Mouse (Mus musculus): ENCODE data around the gene Dlst. TPM values are rescaled to one million over a fixed set of nuclear protein-coding genes. Genes with fewer than 3 reads are reported as not detected.
"Not testable (repeated sequence)": the region's sequence is repeated elsewhere in the genome, so short reads cannot be mapped to it uniquely, and the experiment has no call there.

Gene Dlst
- total RNA-seq, 2 experiments from 2014 or later = 681 to 829 TPM

DNA sequence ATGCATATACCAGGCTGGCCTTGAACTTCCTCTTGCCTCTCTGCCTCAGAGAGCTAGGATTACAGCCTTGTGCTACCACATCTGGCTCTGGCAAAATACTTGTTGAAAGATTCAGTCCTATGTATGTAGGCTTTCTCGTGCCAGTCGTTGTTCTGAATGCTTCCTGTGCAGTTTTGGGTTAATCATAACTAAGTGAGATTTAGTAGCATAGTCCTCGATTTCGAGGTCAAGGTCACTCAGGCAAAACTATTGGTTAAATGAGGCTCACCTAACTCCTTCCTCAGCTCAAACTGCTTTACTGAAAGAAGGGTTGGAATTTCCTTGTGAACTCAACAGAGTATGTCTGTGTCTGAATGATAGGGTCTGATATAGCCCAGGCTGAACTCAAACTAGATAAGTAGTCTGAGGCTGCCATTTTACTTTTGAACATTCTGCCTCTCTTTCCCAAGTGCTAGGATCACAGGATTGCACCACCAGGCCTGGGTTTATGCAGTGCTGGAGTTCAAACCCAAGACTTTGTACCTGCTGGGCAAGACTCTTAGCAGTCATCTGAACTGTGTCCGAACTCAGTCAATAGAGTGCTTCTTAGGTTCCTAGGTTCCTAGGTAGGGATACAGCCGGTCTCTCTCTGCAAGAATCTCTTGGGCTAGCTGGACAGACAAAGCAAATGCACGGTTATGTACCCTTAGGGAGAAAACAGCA, 2.1 kb downstream of the Dlst start:
- DNase-seq = no peak
- intact Hi-C loops (cut with DNase I) = loop anchor here (5.0 kb wide), 1 partner anchor 115 kb away; the partner anchor contains the start of gene Ylpm1

DNA sequence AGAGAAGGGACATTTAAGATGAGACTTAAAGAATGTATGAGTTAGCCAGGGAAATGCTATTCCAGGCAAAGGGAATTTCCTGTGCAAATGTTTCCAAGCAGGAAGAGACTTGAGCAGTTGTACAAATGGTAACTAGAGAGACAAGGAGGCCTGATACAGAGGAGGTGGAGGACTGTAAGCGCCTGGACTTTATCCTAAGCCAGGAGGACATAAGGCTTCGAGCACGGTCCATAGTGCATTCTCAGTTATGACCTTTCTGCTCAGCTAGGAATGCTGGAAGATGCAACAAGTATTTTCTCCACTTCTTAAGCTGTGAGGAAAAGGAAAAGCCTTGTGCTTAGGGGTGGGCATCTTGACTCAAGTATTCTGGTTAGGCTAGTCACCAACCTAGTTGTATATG, 2.7 kb downstream of the Dlst start:
- intact Hi-C loops (cut with DNase I) = loop anchor here (5.0 kb wide), 1 partner anchor 116 kb away; the partner anchor contains the start of gene Ylpm1
- no peak for DNase-seq

DNA sequence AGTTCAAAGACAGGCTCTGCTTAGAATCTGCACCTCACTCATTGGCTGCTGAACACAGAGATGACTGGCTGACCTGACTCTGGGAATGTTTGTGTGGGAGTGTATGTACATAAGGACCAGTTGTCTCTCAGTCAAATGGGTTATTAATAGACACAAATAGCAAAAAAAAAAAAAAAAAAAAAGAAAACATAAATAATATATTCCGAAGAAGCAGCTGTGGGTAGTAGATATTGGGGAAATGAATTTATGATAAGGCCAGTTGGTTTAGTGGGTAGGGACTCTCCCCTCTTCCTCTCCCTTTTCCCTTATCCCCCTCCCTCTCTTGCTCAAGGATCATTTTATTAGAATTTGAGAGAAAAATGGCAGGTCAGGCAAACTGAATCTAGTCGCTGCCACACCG, 3.3 kb downstream of the Dlst start:
- DNase-seq = no peak
- intact Hi-C loops (cut with DNase I) = loop anchor here (5.0 kb wide), 1 partner anchor 117 kb away; the partner anchor contains the start of gene Ylpm1

DNA sequence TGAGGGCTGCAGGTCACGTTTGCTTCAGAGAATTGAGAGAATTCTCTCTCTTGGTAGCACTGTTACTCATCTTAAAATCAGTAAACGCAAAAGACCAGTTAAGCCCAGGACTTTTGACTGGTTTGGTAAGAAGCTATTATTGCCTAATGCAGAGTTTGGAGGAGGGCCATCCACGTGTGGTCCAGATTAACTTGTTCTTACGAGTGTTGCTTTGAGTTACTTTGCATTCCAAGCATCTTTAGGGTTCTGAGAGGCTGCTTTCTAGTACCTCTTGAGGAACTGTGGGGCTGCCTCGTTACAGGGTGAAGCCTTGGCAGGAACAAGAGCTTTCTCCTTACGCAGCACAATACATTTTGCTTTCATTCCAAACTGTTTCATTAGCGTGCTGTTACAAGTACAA, 5.0 kb downstream of the Dlst start:
- intact Hi-C loops (cut with DNase I) = no loop called here
- no peak for DNase-seq

DNA sequence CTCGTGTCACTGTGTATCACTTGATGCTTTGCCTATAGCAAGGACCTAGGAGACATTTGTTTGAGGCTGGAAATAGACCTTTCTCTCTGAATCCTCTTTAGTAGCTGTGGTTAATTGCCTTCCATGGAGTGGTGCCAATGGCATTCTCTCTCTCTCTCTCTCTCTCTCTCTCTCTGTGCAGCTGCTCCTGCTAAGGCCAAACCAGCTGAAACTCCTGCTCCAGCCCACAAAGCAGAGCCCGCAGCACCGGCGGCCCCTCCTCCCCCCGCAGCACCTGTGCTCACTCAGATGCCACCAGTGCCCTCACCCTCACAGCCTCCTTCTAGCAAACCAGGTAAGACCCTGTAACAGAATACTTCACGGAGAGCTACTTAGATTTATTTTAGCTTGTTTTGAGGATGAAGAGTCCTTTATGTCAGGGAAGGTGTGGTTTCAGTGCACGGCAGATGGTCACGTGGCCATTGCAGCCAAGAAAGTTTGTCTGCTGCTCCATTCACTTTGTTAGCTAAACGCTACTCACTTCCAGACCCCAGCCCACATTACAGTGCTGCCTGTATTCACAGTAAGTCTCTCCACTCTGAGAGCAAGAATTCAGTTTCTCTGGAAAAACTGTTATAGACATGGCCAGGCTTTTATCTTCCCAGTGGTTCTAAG, 11.3 kb downstream of the Dlst start:
- intact Hi-C loops (cut with DNase I) = no loop called here

DNA sequence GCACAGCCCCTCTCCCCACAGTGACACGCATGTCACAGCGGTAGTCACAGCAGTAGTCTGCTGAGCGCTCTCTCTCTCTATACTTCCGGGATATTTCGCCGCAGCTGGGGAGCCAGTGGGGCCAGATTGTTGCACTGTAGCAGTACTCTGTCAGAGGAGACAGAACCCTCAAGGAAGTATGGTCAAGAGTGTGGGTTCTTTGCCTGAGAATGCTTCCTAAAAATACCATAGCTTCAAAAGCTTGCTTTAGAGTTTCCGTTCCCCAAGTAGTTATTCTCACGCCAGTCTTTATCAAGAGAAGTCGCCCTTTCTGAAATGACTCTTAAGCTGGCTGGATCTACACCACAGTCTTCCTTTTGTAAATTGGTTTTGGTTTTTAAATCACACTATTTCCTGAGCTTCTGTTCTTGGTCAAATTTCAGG, 12.5 kb downstream of the Dlst start:
- intact Hi-C loops (cut with DNase I) = no loop called here
- DNase-seq = no peak

More for the DNA sequence above, 11.3 kb downstream of the Dlst start:
- DNase-seq = no peak

DNA sequence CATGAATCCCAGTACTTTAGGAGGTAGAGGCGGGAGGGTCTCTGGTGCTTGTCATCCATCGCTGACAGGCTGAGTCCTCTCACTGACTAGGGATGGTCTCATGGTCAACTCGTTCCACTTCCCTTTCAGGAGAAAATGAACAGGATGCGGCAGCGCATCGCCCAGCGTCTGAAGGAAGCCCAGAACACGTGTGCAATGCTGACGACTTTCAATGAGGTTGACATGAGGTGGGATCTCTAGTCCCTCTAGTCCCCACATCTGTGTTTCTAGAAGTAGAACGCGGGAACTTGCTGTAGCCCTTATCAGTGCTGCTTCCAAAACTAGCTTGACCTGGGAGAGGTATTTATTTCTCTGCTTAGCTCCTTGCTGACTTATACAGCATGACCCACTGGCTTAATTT, 13.0 kb downstream of the Dlst start:
- no peak for DNase-seq
- intact Hi-C loops (cut with DNase I) = no loop called here

DNA sequence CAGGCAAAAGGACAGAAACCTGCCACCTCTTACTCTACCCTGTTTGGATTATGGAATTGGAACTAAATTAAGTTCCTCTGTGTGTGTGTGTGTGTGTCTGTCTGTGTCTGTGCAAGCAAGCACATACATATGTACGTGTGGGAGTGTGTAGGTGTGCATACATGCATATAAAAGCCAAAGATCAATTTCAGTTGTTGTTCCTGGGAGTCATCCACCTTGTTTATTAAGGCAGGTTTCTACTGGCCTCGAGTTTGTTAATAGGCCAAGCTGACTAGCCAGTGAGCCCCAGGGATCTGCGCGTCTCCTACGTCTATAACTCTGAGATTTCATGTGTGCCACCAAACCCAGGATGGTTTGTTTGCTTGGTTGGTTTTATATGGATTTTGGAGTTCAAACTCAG, 14.1 kb downstream of the Dlst start:
- intact Hi-C loops (cut with DNase I) = no loop called here
- DNase-seq = no peak

DNA sequence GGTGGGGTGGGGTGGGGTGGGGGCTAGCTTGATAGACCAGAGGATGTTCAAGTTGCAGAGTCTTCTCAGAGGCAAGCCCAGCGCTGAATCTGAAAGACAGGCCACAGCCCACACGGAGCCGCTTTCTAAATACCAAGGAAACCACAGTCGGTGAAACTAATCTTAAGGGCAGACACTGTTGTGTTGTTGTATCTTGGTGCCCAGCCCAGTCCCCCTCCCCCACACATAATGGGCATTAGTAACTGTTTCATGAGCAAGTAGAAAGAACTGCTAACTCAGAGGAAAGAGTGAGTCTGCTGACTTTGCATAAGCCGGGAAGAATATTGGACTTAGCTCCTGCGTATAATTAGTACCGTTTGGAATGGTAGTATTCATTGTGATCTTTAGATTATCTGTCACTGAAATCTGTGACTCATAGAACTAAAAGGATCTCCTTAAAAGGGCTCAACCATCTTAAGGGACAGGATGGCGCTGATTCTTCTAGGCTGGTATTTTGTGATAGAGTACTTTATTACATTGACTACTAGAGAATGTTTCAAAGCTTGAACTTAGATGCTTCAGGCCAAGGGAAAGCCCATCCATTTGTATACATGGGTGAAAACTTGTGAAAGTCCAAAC, 16.5 kb downstream of the Dlst start:
- no peak for DNase-seq
- intact Hi-C loops (cut with DNase I) = no loop called here

DNA sequence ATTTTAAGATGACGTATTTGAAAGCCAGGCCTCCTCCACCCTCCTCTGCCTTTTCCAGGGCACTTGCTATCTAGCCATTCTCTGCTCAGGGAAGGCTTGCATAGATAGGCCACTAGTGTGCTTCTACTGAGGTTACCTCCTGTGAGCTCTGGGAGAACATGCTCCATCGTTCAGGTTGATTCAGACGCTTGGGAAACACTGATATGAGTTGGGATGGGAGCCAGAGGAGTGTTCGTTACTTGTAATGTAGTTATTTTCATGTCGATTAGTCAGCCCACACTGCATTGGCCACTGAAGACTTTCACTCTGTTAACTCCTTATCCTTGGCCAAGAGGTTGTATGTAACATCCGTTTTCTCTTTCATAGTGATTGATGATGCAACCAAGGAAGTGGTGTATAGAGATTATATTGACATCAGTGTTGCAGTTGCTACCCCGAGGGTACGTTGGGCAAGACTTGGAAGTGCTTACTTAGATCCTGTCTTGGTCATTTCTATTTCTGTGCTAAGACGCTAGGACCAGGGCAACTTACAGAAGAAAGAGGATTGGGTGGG, 18.9 kb downstream of the Dlst start:
- intact Hi-C loops (cut with DNase I) = no loop called here
- no peak for DNase-seq

DNA sequence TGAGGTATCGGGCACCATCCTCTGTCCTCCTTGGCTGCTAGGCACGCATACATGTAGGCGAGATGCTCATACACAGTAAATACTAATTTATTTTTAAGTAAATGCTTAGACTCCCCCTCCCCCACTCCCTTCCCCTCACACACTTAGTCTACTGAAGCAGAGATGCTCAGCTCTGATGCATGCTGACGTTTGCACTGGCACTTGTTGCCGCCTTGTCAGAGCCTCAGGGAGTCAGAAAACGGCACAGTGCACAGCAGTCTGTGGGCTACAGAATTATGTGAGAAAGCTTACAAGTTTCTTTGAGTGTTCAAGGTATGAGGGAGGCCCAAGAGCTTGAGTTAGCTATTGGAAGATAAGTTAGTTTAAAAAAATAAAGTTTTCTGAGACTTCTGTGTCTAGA, 20.7 kb downstream of the Dlst start:
- intact Hi-C loops (cut with DNase I) = no loop called here
- no peak for DNase-seq

DNA sequence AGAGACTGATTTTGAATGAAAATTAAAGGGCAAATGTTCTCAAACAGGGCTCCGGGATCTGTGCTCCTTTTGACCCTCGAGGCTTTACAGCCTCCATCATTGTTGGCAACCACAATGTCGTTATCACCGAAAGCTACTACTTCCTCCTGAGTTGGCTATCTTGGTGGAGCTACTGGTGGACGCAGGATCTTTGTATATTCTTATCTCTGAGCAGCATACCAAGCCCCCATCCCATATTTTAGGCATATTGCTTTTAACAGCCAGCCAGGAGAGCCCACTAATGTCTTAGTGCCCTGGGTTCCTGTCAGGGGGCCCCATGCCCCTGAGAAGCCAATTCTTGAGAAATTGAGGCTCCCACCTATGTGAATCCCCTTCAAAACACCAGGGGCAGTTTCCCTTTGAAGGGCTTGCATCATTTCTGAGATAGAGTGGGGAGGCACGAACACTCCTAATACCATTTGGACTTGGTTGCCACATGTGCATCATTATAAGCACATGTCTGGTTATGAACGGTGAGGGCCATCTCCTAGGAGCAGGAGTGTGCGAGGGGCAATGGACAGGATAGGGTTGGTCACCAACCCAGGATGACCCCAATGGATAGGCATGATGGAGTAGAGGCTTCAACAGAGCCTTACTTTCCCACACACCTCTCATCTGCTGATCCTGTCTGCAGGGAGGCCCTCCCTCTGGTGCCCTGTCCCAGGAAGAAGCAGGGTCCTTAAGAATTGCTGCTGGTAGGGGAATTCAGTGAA, 23.6 kb downstream of the Dlst start:
- intact Hi-C loops (cut with DNase I) = no loop called here

DNA sequence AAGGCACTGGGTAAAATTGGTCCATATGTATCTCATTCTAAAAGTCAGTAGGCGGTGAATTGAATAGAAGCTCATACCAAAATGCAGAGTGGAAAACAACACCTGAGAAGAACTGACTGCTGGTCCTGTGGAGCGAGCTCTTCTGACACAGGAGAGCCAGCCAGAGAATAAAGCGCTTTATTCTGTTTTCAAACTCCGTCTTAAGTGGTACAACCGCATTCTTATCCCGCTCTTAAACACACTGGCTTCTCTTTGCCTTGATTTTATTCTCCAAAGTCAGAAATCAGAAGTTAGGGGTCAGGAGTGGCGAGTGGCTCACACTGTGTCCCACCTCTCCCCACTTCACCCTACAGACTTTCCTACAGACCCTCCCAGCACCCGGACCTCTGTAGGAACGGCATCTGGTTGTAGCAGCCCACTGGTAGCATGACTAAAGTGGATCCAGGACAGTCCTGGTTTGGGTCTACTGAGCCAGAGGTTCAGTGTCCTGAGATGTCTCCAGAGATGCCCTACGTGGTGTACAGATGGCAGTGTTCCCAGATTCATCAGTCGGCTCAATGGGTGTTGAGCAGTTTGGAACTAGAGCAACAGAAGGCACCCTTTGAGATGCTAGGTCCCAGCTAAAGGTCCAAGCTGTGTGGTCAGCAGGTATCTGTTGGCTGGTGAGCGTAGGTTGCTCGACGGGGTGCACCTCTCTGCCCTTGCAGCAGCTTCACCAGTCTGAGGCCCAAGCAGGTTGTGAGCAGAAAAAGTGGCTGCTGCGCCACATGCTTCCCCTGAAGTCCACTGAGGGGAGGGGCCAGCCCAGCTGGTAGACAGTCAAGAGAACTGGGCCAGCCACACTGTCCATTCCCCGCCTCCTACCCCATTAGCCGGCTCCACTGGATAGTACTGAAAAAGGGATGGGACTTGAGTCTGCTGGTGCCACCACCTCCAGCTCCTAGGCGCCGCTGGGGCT, 25.2 kb downstream of the Dlst start:
- intact Hi-C loops (cut with DNase I) = no loop called here
- no peak for DNase-seq

More for the DNA sequence above, 23.6 kb downstream of the Dlst start:
- DNase-seq = no peak

DNA sequence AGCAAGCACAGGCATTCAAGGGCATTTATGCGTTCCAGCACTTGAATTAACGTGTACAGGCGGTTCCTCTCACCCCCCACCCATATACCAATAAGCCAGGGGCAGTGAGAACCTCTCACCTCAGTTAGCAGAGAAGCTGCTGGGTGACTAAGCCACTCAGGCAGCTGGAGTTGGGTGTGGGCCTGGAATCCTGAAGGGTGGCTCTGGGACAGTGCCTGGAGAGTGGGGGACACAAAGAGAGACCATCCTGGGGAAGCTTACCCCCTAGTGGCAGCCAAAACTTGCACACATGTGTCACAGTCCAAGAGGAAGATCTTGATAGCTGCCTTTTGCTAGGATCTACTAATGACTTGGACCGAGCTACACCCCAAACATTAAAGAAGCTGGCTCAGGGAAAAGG, 26.0 kb downstream of the Dlst start:
- intact Hi-C loops (cut with DNase I) = no loop called here

DNA sequence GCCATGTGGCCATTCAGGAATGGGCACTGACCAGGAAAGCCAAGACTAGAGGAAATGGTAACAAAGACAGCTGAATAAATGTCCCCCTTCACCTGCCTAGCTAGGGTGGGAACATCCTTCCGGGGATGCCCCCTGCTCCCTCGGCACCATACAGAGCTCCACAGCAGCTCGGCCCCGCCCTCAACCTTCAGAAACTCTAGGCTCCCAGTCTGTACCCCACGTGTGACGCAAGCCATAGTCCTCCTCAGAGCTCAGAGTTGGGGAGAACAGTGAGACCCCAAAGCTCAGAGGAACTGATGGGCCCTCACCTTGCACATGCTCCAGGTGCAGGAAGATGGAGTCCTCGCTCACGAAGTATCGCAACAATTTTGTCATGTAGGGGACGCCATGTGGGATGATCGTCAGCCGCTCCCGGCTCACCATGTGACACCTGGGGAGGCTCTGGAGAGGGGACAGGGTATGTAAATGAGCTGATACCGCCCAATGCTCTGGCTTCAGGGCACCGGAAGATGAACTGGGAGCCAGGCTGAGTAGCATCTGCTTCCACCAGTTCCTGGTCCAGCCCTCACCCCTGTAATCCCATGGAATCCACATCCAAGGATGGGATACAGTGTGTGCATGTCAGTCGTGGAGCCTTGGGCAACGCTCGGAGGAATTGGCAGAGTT, 29.5 kb downstream of the Dlst start:
- intact Hi-C loops (cut with DNase I) = loop anchor here (5.0 to 10.0 kb wide), 2 partner anchors 48 to 355 kb away; no protein-coding TSS in a partner anchor
- no peak for DNase-seq

More for the DNA sequence above, 26.0 kb downstream of the Dlst start:
- DNase-seq = no peak

DNA sequence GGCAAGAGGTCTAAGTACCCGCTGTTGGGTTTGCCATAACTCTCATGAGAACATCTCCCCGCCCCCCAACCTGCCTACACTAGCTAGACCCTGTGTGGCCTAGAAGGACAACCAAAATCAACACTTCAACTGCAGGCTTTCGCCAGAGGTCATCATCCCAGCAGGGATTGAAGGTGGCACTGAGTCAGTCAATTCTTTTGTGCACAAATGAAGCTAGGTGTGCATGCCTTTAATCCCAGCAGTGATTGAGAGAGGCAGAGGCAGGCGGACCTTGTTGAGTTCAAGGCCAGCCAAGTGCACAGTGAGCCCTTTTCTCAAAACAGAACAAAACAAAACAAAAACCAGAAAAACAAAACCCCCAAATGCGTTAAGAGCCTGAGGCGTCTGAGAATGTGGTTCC, 30.5 kb downstream of the Dlst start:
- no peak for DNase-seq
- intact Hi-C loops (cut with DNase I) = loop anchor here (5.0 to 10.0 kb wide), 2 partner anchors 49 to 354 kb away; no protein-coding TSS in a partner anchor

DNA sequence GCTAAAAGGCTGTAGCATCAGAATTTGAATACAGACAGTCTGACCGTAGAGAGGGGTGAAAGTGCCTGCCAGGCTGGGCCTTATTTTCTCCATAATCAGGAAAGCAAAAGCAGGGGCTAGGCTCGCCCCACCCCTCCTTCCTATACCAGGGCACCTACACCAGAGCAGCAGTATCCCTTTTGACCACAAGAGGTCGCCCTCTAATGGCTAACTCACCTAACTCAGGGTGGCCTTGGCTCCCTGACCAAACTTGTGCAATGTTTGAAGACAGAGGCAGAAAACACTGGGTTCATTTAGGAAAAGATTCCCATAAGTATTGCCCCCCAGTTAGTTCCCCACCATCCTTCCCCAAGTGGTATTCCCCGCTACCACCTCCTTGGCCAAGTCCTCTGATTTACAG, 32.2 kb downstream of the Dlst start:
- intact Hi-C loops (cut with DNase I) = loop anchor here (1.0 to 10.0 kb wide), 3 partner anchors 51 to 352 kb away; no protein-coding TSS in a partner anchor
- peak; percentile 90 to 93 for DNase-seq

DNA sequence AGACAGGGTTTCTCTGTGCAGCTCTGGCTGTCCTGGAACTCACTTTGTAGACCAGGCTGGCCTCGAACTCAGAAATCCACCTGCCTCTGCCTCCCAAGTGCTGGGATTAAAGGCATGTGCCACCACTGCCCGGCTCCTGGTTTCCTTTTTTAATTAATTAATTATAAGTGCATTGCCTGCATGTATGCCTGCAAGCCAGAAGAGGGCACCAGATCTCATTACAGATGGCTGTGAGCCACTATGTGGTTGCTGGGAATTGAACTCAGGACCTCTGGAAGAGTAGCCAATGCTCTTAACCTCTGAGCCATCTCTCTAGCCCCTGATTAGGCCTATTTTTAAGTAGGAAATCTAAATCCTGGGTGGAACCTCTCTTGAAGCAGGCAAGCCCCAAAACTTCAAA, 33.6 kb downstream of the Dlst start:
- not testable (repeated sequence) for DNase-seq
- intact Hi-C loops (cut with DNase I) = loop anchor here (5.0 to 10.0 kb wide), 2 partner anchors 52 to 351 kb away; no protein-coding TSS in a partner anchor

DNA sequence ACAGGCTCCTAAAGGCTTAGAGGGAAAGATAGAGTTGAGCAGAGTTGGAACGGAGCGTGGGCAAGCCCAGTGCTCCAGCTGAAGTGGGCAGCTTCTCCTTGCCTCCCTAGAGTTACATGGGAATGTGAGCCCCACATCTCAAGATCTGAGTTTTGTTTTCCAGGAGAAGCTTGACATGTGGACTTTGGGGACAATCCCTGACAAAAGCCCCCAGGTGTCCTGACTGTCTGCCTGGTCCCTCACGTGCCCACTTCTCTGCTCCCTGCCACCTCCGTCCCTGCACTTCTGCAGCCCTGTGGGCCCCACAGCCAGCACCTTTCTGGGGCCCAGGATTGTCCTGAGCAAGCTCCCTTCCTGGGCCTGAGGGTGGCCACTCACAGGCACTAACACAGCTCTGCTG, 34.2 kb downstream of the Dlst start:
- intact Hi-C loops (cut with DNase I) = loop anchor here (5.0 to 10.0 kb wide), 2 partner anchors 53 to 350 kb away; no protein-coding TSS in a partner anchor
- no peak for DNase-seq

Measured in heart, postnatal 36 days (tissue).